Mouse (Mus musculus) urinary bladder, adult 18-20 months (tissue): Measurements from ENCODE around the gene Sgk1.

Experiments
- DNase-seq, 2 experiments: peaks; one replicate each; pipeline ENCODE4 v3.0.0; 2022; ENCODE audit warnings: low spot score in 2 of 2, mixed read lengths in 2 of 2

Sgk1 gene

GRCm38 (mm10) chr10:21882184-21883081, at the start of gene Sgk1:
Gene Sgk1, plus strand, starts transcription at chr10:21882184.
- DNase-seq: no peak

GRCm38 (mm10) chr10:21832282-21832681, 49.7 kb upstream of the Sgk1 start:
- no peak for DNase-seq

GRCm38 (mm10) chr10:21833757-21834156, 48.2 kb upstream of the Sgk1 start:
- no peak for DNase-seq

GRCm38 (mm10) chr10:21835077-21835476, 46.9 kb upstream of the Sgk1 start:
- DNase-seq: no peak

- no peak for DNase-seq
Observed at GRCm38 (mm10) chr10:21839248-21840155, 42.5 kb upstream of the Sgk1 start.

- DNase-seq: no peak
Observed at GRCm38 (mm10) chr10:21843326-21843725, 38.7 kb upstream of the Sgk1 start.

- no peak for DNase-seq
Observed at GRCm38 (mm10) chr10:21843861-21844260, 38.1 kb upstream of the Sgk1 start.

GRCm38 (mm10) chr10:21844391-21844790, 37.6 kb upstream of the Sgk1 start:
- no peak for DNase-seq

GRCm38 (mm10) chr10:21845601-21846282, 36.2 kb upstream of the Sgk1 start:
- DNase-seq: no peak

GRCm38 (mm10) chr10:21846366-21846765, 35.6 kb upstream of the Sgk1 start:
- DNase-seq: no peak

GRCm38 (mm10) chr10:21847026-21847820, 34.8 kb upstream of the Sgk1 start:
- DNase-seq: peak in 1 of 2 experiments; percentile 66

GRCm38 (mm10) chr10:21847931-21848670, 33.9 kb upstream of the Sgk1 start:
- DNase-seq: no peak

- peak in 1 of 2 experiments; percentile 19 for DNase-seq
Observed at GRCm38 (mm10) chr10:21849251-21849650, 32.7 kb upstream of the Sgk1 start.

- DNase-seq: no peak
Observed at GRCm38 (mm10) chr10:21850330-21850729, 31.7 kb upstream of the Sgk1 start.

- no peak for DNase-seq
Observed at GRCm38 (mm10) chr10:21853122-21853521, 28.9 kb upstream of the Sgk1 start.

GRCm38 (mm10) chr10:21853566-21854328, 28.2 kb upstream of the Sgk1 start:
- peak in 1 of 2 experiments; percentile 36 for DNase-seq

- DNase-seq: no peak
Observed at GRCm38 (mm10) chr10:21855338-21855737, 26.6 kb upstream of the Sgk1 start.

GRCm38 (mm10) chr10:21857676-21858075, 24.3 kb upstream of the Sgk1 start:
- DNase-seq: no peak

- no peak for DNase-seq
Observed at GRCm38 (mm10) chr10:21858437-21858974, 23.5 kb upstream of the Sgk1 start.
